ENCODE assay signal across 11 mouse cellular contexts in the genomic region with DNA sequence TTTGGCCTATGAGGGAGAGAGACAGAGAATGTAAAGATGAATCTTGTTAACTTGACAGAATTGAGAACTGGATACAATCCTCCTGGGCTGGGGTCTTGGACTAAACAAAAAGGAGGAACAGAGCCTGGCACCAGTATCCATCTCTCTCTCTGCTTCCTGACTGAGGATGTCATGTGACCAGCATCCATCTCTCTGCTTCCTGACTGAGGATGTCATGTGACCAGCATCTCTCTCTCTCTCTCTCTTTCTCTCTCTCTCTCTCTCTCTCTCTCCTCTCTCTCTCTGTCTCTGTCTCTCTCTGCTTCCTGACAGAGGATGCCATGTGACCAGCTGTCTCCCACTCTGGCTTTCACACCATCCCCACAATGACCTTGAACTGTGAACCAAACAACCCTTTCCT. TPM values are rescaled to one million over a fixed set of nuclear protein-coding genes. Genes with fewer than 3 reads are reported as not detected.
A peak's percentile ranks its signal among the peaks of the same experiment; 100 is the strongest.
DNase-seq lines count a peak whose midpoint lies in the region; ATAC-seq lines count a peak whose summit lies in the region.
"Had no signal": no experiment of that assay in that cellular context is flagged by ENCODE, and none has a peak within 500 bp of the region (broad histone marks: within the 10 kb centered on the region; RNA-seq: fewer than 3 reads in every experiment).

No protein-coding gene starts in this region.

- no peak overlapping the region; the same call in 1 of the 2 replicates for H3K27ac ChIP-seq in heart, embryonic 10.5 days
- no peak overlapping the region for H3K27ac ChIP-seq in liver, embryonic 12.5 days
- H3K27ac ChIP-seq in liver, embryonic 11.5 days (ENCODE audit: low read depth, low read length) = no peak overlapping the region
- no peak overlapping the region for H3K27ac ChIP-seq in neural tube, embryonic 15.5 days (replicated peaks)
- H3K27ac ChIP-seq: forebrain, embryonic 15.5 days; liver, embryonic 15.5 days had no signal

- peaks cover 27% of the 10 kb centered on the region for H3K4me1 ChIP-seq in heart, embryonic 10.5 days
- H3K4me1 ChIP-seq in liver, embryonic 12.5 days = peaks cover 18% of the 10 kb centered on the region
- H3K4me1 ChIP-seq in liver, embryonic 11.5 days (replicated peaks; ENCODE audit: control insufficient read depth, insufficient read depth, low read length) = no peaks in the 10 kb centered on the region; the same call in 1 of the 2 replicates
- peaks cover 37% of the 10 kb centered on the region for H3K4me1 ChIP-seq in neural tube, embryonic 15.5 days
- H3K4me1 ChIP-seq: liver, embryonic 15.5 days had no signal

- H3K9me3 ChIP-seq in heart, embryonic 10.5 days = no peaks in the 10 kb centered on the region
- H3K9me3 ChIP-seq in liver, embryonic 12.5 days (replicated peaks) = no peaks in the 10 kb centered on the region
- H3K9me3 ChIP-seq in liver, embryonic 11.5 days (ENCODE audit: control insufficient read depth, low read length) = no peaks in the 10 kb centered on the region
- no peaks in the 10 kb centered on the region for H3K9me3 ChIP-seq in neural tube, embryonic 15.5 days (replicated peaks)
- H3K9me3 ChIP-seq: forebrain, embryonic 15.5 days; liver, embryonic 15.5 days had no signal

- H3K4me3 ChIP-seq in heart, embryonic 10.5 days = peak overlapping the region; percentile 44; the same call in 1 of the 2 replicates
- no peak overlapping the region for H3K4me3 ChIP-seq in liver, embryonic 12.5 days
- no peak overlapping the region for H3K4me3 ChIP-seq in liver, embryonic 11.5 days (ENCODE audit: low read depth, low read length)
- no peak overlapping the region for H3K4me3 ChIP-seq in neural tube, embryonic 15.5 days (replicated peaks)
- H3K4me3 ChIP-seq: forebrain, embryonic 15.5 days; liver, embryonic 15.5 days had no signal

- peak overlapping the region; percentile 48 for H3K4me2 ChIP-seq in liver, embryonic 12.5 days
- no peak overlapping the region; the same call in 1 of the 2 replicates for H3K4me2 ChIP-seq in liver, embryonic 11.5 days
- H3K4me2 ChIP-seq in neural tube, embryonic 15.5 days = peak overlapping the region; percentile 45; the same call in 1 of the 2 replicates

- no peak for DNase-seq in heart, embryonic 10.5 days (ENCODE audit: low spot score)
- no peak for DNase-seq in heart, postnatal 4 days
- no peak for DNase-seq in liver, embryonic 11.5 days (ENCODE audit: low spot score)
- no peak for DNase-seq in cerebellum, postnatal 10 days
- DNase-seq in right cerebral cortex, postnatal 14 days = no peak
- DNase-seq: cerebellum, postnatal 36 days had no signal

- H3K9ac ChIP-seq in liver, embryonic 12.5 days = no peak overlapping the region
- no peak overlapping the region for H3K9ac ChIP-seq in liver, embryonic 11.5 days (ENCODE audit: low read depth, low read length)
- no peak overlapping the region for H3K9ac ChIP-seq in neural tube, embryonic 15.5 days (replicated peaks)
- H3K9ac ChIP-seq: forebrain, embryonic 15.5 days; liver, embryonic 15.5 days had no signal

- peaks cover 68% of the 10 kb centered on the region for H3K27me3 ChIP-seq in heart, embryonic 10.5 days (ENCODE audit: insufficient read depth, poor library complexity, severe bottlenecking)
- peaks cover 94% of the 10 kb centered on the region for H3K27me3 ChIP-seq in liver, embryonic 12.5 days (replicated peaks)
- H3K27me3 ChIP-seq in liver, embryonic 11.5 days (replicated peaks; ENCODE audit: control insufficient read depth, insufficient read depth, low read length) = peaks cover 36% of the 10 kb centered on the region
- H3K27me3 ChIP-seq in neural tube, embryonic 15.5 days (replicated peaks) = peaks cover 10% of the 10 kb centered on the region; the same call in 1 of the 2 replicates
- H3K27me3 ChIP-seq: forebrain, embryonic 15.5 days had no signal

- H3K36me3 ChIP-seq in heart, embryonic 10.5 days = no peaks in the 10 kb centered on the region
- no peaks in the 10 kb centered on the region for H3K36me3 ChIP-seq in liver, embryonic 12.5 days
- H3K36me3 ChIP-seq in liver, embryonic 11.5 days (ENCODE audit: control insufficient read depth, insufficient read depth, low read length) = no peaks in the 10 kb centered on the region
- no peaks in the 10 kb centered on the region for H3K36me3 ChIP-seq in neural tube, embryonic 15.5 days
- H3K36me3 ChIP-seq: forebrain, embryonic 15.5 days; liver, embryonic 15.5 days had no signal

- no peak for ATAC-seq in liver, embryonic 12.5 days
- ATAC-seq in liver, embryonic 11.5 days (replicated peaks; ENCODE audit: low FRiP score) = no peak
- ATAC-seq in inflammation-experienced regulatory T-cells, adult 6 months = peak; percentile 43
- ATAC-seq in neural tube, embryonic 15.5 days (ENCODE audit: low FRiP score) = no peak
- ATAC-seq: forebrain, embryonic 15.5 days had no signal

RNA-seq across cellular contexts. Expression of a gene that starts 43.5 kb away (rescaled TPM):
- polyA plus RNA-seq in heart, embryonic 10.5 days (2016; fragmentation: Nextera tagmentation; extraction: Ambion mirVana) = 6.1 and 7.4 TPM in 2 replicates
- total RNA-seq in heart, postnatal 4 days (2021) = 10 to 100 TPM; 25.4 to 27.4 TPM
- polyA plus RNA-seq in liver, embryonic 12.5 days (2016; fragmentation: Nextera tagmentation; extraction: Ambion mirVana) = 4.7 and 4.8 TPM in 2 replicates
- polyA plus RNA-seq in liver, embryonic 11.5 days (2014; fragmentation: Nextera tagmentation; extraction: Ambion mirVana) = 8.0 TPM in 2 replicates
- polyA plus RNA-seq in inflammation-experienced regulatory T-cells, adult 6 months (2017; shearing (Covaris generic)) = 10 to 100 TPM; 10.8 to 19.2 (median 17.4) TPM
- 20.5 and 23.6 TPM in 2 replicates for polyA plus RNA-seq in neural tube, embryonic 15.5 days (2015; fragmentation: Nextera tagmentation; extraction: Ambion mirVana)
